Mouse (Mus musculus) heart, postnatal 0 days (tissue): ENCODE measurements around the gene Cbfa2t3.

Source experiments
- CTCF ChIP-seq: IDR thresholded peaks from 2 replicates; pipeline ENCODE4 v1.5.1; 2016; ENCODE audit warnings: antibody characterized with exemption, control low read depth, low read depth
- EP300 ChIP-seq: IDR thresholded peaks from 2 replicates; pipeline ENCODE4 v1.6.1; 2016; ENCODE audit warnings: antibody characterized with exemption, low read depth

DNA sequence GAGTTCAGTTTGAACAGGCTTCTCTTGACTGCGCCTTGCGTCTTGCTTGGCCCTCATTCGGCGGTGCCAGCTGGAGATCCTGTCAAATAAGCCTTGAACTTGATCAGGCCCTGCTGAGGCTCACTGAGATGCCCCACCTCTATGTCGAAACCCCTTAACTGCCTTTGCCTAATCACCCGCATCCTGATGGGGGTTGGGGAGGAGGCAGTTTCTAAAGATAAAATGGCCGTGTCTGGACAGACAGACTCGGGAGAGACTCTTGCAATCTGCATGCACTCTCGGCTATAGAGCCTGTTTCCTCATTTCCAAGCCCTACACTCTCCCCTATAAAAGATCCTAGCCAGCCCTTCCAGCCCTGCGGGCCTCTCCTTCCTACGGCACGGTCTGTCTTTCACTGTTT lies 105.7 kb downstream of the Cbfa2t3 start:
- no peak for TF ChIP-seq EP300
- no peak for TF ChIP-seq CTCF
